Mouse (Mus musculus): ENCODE data around the gene Mrpl4. TPM values are rescaled to one million over a fixed set of nuclear protein-coding genes. Genes with fewer than 3 reads are reported as not detected.
A peak's percentile ranks its signal among the peaks of the same experiment; 100 is the strongest.

Gene Mrpl4
- total RNA-seq, 4 experiments from 2014 or later: 124 to 131 (median 129) TPM

DNA sequence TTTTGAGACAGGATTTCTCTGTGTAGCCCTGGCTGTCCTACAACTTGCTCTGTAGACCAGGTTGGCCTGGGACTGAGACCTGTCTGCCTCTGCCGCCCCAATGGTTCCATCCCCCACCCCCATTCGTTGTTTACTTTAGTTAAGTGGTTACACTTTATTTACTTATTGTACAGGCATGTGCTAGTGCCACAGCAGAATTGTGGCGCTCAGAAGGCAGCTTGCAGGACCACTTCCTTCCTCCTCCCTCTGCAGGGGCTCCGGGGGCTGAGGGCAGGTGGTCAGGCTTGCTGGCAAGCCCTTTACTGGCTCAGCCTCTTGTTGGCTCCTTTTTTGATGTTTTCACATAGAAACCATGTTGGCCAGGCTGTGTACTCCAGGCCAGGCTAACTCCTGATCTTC, 14.6 kb downstream of the Mrpl4 start:
- DNase-seq: no peak

DNA sequence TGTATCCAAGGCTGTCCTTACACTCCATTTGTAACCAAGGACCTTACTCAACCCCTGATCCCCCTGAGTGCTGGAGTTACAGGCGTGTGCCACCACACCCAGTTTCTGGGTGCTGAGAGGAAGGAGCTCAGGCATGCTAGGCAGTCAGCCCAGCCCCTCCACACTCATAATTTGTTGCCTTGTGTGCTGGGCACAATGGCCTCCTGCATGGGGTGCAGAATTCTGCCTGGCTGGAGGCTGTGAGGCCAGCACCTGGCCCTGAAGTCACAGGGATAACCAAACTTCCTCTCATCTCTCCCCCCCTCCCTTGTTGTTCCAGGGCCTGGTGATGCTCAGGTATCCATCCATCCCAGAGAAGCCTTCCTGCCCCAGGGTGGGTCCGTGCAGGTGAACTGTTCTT, 16.1 kb downstream of the Mrpl4 start:
- DNase-seq: no peak

DNA sequence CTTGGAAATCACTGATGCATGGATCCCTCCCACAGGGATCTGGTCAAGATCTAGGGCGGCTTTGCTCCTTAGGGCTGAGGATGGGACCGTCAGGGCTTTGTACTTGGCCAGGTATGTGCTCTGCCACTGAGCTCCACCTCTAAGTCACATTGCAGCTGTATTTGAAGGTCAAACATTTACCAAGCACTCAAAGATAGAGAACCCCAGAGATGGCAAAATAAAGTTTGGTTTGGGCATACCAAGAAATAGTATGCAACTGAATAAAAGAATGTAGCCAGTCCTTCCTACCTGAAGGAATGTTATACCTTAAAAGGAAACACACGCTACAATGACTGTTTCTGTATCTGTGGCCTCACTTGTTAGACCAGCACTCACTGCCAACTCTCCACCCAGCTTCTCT, 18.8 kb downstream of the Mrpl4 start:
- no peak for DNase-seq

DNA sequence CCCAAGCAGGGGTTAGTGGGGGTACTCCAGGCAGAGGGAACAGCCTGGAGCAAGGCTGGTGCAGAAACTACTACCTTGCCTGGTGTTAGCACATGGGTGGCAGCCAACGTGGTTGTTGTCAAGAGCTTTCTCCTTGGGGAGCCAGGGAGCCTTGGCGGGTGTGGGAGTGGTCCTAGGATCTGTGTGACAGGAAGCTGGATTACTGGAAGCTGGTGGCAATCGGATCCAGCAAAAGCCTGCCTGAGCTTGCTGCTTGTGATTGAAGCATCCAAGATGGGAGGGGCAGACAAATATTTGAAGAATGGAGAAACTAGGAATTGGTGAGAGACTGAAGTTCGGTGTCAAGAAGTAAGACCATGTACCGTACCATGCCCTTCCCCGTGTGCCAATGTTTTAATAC, 19.8 kb downstream of the Mrpl4 start:
- no peak for DNase-seq

DNA sequence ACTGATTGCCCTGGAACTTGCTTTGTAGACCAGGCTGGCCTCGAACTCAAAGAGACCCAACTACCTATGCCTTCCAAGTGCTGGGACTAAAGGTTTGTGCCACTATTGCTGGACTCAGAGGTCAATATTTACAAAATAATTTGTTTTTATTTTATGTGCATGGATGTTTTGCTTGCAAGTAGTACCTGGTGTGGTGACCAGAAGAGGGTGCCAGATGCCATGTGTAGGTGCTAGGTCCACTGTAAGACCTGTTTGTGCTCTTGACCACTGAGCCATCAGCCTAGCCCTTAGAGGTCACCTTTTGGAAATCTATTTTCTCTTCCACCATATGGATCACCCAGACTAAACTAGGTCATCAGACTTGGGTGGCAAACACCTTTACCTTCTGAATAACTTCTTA, 20.2 kb downstream of the Mrpl4 start:
- no peak for DNase-seq

DNA sequence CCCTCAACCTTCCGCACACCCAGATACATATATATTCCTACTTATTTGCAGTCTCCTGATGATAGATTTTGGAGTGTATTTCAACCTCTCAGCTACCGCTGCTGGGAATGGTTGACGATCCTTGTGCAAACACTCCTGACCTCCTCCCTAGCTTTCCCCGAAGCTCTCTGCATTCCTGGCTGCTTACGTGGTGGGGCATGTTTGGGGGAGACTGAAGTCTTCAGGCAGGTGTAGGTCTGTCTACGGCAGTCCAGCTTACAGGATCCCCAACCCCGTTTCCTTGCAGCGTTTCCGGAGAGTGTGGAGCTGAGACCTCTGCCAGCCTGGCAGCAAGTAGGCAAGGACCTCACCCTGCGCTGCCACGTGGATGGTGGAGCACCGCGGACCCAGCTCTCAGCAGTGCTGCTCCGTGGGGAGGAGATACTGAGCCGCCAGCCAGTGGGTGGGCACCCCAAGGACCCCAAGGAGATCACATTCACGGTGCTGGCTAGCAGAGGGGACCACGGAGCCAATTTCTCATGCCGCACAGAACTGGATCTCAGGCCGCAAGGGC, 22.8 kb downstream of the Mrpl4 start:
- no peak for DNase-seq

DNA sequence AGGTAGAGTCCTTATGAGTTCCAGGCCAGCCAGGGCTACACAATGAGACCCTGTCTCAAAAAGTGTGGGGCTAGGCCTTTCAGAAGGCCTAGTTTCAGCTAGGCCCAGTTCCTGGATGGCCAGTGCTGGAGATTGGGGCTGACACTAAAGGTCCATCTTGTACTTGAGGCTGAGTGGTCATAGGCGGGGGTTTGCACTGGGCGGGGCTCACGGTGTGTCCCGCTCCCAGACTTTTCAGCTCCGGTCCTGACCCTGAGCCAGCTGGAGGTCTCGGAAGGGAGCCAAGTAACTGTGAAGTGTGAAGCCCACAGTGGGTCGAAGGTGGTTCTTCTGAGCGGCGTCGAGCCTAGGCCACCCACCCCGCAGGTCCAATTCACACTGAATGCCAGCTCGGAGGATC, 24.3 kb downstream of the Mrpl4 start:
- DNase-seq: no peak

DNA sequence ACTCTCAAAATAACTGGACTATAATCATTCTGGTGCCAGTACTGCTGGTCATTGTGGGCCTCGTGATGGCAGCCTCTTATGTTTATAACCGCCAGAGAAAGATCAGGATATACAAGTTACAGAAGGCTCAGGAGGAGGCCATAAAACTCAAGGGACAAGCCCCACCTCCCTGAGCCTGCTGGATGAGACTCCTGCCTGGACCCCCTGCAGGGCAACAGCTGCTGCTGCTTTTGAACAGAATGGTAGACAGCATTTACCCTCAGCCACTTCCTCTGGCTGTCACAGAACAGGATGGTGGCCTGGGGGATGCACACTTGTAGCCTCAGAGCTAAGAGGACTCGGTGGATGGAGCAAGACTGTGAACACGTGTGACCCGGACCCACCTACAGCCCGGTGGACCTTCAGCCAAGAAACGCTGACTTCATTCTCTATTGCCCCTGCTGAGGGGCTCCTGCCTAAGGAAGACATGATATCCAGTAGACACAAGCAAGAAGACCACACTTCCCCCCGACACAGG, 25.3 kb downstream of the Mrpl4 start:
- DNase-seq: no peak

DNA sequence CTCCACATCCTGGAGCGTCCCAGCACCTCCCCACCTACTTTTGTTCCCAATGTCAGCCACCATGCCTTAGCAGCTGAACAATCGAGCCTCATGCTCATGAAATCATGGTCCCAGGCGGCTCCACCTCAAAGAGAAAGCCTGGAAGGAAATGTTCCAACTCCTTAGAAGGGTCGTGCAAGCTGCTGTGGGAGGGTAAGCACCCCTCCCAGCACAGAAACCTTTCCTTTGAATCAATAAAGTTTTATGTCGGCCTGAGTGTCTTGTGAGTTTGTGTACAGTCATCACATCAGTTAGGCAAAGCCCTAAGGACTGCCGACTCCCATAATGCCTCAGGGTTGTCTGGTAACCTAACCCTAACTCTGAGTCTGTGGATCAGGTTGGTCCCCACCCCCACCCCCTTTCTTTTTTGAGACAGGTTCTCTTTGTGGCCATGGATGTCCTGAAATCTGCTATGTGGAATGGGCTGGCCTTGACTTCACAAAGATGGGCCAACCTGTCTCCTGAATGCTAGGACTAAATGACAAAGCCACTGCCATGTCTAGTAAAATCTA, 26.1 kb downstream of the Mrpl4 start:
- no peak for DNase-seq

DNA sequence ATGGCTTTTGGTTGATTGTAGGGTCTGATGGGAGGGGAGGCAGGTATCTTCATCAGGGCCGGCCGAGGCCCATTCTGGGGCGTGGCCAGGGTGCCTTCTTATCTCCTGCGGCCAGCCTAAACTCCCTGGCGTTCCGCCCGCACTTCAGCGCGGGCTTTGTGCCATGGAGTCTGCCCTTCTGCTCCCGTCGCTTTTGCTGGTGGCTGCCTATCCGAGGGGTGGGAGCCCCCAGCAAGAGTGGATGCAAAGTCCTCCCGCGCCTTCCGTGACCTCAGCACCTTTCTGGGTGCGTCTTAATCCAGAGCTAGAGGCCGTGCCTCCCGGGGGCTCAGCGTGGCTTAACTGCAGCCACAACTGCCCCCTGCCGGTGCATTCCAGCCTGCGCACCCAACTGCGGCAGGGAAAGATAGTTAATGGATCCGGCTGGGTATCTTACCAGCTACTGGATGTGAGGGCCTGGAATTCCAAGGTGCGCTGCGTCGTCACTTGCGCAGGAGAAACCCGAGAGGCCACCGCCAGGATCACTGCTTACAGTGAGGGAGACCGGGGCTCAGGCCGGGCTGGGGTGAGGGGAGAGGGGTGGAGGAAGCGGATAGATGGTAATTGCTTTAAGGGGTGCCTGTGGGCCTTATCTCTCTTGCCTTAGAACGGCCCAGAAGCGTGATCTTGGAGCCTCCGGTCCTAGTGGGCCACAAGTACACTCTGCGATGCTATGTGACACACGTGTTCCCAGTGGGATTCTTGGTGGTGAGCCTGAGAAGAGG, 26.9 kb downstream of the Mrpl4 start, which contains the start of gene Icam4:
Icam4 (plus strand) TSS at position 83 of the 764 bp plus-strand sequence.
- peak; percentile 75 for DNase-seq

DNA sequence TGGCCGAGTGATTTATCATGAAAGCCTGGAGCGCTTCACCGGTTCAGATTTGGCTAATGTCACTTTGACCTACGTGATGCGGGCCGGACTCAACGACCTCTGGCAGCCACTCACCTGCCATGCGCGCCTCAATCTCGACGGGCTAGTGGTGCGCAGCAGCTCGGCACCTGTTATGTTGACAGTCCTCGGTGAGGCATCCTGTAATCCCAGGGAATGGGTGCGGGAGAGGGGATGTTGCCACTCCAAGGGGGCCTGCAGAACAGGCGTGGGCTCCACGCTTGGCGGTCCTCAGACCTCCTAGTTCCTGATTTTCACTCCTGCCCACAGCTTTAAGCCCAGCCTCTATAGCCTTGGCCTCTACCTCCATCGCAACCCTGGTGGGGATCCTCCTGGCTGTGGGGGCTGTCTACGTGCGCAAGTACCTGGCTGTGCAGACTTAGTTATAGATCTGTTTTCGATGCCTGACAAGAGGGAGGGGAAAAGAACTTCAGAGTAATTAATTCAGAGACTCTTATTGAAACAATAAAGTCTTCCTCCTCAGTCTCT, 27.6 kb downstream of the Mrpl4 start:
- no peak for DNase-seq

DNA sequence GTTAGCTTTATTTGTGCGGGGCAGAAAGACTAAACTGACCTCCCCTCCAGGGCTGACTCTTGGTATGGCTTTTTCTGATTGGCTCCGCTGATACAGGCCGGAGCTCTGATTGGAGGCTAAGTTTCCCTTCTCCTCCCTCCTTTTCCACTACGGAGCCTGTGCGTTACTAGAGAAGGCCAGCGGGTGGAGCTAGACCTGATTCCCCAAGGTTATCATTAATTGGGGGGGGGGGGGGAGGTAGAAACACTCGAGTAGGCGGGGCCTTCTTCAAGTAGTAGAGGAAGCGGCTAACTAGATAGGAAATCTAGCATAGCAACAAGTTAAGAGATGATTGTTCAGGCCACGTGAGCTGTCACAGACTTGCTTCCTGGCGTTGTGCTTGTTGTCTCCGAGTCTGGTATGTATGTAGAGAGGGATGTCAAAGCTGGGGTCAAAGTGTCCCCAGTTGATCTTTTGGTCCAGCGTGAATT, 28.3 kb downstream of the Mrpl4 start:
- peak; percentile 87 for DNase-seq

DNA sequence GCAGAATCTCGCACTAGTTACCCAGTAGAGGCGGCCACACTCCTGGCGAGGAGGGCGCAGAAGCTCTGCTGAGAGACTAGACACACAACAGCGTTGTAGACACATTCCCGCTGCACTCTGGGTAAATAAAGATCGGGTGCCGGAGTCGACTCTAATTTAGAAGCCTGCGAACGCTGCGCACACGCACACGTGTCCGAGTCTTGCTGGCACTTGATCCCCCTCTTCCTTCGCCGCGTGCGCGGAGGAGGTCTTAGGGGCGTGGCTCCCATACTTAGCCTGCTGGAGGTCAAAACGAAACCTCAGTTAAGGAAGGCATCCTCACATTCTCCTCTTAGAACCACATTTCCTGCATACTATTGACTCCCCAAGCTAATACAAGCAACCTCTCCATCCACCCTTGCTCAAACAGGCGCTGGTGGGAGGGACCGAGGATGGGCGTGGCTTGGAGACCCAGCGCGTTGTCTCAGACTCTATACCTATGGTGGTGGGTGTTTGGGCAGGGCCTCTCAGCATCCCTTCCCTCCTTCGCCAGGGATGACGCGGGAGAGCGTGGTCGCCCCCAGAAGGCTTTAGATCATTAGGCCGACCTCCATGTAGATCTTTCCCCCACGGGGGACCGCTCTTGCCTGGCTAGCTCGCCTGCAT, 28.8 kb downstream of the Mrpl4 start:
- peak; percentile 62 for DNase-seq

DNA sequence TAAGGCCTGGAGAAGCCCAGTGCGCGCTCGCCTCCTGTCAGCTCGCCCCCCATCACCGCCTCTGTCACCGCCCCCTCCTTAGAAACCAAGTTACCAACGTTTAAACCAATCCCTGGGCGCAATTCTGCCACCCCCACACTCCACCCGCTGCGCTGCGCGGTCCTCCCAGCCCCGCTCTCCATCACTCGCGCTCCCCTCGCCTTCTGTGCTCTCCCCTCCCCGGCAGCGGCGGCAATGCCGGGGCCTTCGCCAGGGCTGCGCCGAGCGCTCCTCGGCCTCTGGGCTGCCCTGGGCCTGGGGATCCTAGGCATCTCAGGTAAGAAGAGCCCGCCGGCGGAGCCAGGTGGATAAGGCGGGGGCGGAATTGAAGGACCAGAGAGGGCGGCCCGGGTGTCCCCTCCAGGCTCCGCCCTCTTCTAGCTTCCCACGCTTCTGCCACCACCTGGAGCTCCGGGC, 29.4 kb downstream of the Mrpl4 start, which contains the start of gene Icam5:
Icam5 (plus strand) TSS at position 178 of the 456 bp plus-strand sequence.
- DNase-seq: no peak

DNA sequence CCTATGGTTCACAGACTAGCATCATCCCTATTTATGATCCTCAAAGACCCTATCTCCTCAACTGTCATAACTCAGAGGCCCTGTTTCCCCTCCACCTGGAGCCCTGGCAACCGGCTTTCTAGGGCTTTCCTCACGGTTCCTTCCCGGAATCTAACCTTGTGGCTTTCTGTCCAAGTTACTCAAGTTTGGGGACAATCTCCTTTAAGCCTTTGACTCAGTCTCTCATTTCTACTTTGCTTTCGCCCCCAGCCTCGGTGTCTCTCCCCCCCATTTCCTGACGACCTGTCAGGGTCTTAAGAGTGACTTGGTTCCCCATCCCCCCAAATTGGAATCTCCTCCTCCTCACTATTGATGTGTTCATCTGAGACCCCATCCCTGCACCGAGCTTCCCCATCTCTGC, 30.0 kb downstream of the Mrpl4 start:
- no peak for DNase-seq

DNA sequence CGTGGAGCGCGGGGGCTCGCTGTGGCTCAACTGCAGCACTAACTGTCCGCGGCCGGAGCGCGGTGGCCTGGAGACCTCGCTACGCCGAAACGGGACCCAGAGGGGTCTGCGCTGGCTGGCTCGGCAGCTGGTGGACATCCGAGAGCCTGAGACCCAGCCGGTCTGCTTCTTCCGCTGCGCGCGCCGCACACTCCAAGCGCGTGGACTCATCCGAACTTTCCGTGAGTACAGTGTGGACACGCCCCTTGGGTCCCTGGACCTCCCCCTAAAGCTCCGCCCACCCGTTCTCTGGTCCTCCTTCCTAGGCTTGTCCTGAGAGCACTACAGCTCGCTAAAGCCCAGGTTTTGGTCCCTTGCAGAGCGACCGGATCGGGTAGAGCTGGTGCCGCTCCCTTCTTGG, 30.6 kb downstream of the Mrpl4 start:
- peak; percentile 83 for DNase-seq

DNA sequence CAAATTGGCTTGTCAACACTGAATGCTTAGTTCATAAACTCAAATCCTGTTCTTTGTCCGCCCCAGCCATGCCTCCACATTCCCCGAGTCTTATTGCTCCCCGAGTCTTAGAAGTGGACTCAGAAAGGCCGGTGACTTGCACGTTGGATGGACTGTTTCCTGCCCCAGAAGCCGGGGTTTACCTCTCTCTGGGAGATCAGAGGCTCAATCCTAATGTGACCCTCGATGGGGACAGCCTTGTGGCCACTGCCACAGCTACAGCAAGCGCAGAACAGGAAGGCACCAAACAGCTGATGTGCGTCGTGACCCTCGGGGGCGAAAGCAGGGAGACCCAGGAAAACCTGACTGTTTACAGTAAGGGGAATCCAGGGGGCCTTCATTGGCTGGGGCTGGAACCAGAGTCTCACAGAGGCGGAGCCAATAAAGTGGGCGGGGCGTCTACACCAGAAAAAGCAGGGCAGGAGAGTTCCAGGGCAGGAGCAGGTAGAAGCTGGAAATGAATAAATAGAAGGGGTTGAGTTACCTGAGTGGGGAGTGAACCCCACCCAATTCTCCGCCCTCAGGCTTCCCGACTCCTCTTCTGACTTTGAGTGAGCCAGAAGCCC, 32.0 kb downstream of the Mrpl4 start:
- no peak for DNase-seq

DNA sequence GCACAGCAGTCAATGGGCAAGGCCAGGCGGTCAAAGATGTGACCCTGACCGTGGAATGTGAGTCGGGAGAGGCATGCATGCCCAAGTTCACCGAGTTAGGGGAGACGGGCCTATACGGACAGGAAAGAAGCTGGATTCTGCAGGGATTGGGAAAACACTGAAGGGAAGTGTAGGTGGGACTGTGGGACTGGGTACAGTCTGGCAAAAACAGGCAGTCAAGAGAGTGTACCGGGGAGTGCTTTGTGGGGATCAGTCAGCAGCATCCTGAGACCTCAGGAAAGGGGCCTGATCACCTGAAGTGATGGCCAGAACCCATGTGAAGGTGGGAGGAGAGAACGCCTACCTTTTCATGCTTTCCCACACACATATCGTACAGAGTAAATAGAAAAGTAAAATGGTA, 33.0 kb downstream of the Mrpl4 start:
- DNase-seq: no peak

DNA sequence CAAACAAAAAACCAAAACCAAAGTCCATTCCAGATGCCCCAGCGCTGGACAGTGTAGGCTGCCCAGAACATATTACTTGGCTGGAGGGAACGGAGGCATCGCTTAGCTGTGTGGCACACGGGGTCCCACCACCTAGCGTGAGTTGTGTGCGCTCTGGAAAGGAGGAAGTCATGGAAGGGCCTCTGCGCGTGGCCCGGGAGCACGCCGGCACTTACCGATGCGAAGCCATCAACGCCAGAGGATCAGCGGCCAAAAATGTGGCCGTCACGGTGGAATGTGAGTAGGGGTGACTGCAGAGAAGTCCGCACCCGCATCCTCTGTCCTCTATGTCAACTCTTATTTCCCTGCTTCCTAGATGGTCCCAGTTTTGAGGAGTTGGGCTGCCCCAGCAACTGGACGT, 33.6 kb downstream of the Mrpl4 start:
- DNase-seq: no peak

DNA sequence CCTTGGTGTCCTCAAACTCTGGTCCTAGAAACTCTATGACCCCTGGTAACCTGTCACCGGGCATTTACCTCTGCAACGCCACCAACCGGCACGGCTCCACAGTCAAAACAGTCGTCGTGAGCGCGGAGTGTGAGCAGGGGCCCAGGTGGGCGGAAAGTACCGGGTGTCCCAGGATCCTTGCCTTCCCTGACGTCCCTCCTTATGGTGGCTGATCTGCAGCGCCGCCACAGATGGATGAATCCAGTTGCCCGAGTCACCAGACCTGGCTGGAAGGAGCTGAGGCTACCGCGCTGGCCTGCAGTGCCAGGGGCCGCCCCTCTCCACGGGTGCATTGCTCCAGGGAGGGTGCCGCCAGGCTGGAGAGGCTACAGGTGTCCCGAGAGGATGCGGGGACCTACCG, 34.1 kb downstream of the Mrpl4 start:
- DNase-seq: no peak

DNA sequence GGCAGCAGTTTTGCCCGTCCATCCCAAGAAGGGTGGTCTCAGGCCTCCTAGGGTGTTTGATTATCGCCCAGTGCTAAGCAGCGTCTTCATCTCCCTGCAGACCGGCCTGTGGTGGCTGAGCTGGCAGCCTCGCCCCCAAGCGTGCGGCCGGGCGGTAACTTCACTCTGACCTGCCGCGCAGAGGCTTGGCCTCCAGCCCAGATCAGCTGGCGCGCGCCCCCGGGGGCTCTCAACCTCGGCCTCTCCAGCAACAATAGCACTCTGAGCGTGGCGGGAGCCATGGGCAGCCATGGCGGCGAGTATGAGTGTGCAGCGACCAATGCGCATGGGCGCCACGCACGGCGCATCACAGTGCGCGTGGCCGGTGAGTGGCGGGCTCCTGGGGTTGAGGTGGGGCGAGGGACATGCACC, 34.9 kb downstream of the Mrpl4 start:
- no peak for DNase-seq

DNA sequence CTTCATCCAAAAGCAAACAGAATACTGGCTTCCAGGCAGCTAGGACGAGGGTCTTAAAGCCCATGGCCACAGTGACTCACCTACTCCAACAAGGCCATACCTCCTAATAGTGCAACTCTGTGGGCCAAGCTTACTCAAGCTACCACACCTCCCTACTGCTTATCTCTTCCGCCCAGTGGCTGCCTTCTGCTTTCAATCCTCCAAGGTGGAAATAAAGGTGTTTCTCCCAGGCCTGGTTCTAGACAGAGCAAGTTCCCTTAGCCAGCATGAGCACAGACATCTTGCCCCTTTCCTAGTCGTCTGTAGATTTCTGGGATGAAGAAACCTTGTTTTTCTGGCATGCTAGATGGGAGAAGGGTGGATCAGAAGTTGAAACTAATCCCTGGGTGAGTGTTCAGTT, 37.2 kb downstream of the Mrpl4 start:
- no peak for DNase-seq
